Mouse (Mus musculus) brain, embryonic 14.5 days (tissue): ENCODE results near the gene Copg1.

Experiments used
- CTCF ChIP-seq: fragments of 200-500 bp; IDR thresholded peaks from 2 replicates; pipeline ENCODE4 v1.5.1; 2012; ENCODE audit warnings: inconsistent platforms, mild to moderate bottlenecking, moderate library complexity, borderline replicate concordance; ENCODE audit not compliant: insufficient read depth, insufficient read length; ENCODE audit errors: extremely low read depth
- POLR2A ChIP-seq: fragments of 200-500 bp; IDR thresholded peaks from 2 replicates; pipeline ENCODE4 v1.6.1; 2012; ENCODE audit warnings: mild to moderate bottlenecking, inconsistent platforms, borderline replicate concordance; ENCODE audit not compliant: poor library complexity, insufficient read depth, insufficient read length, severe bottlenecking; ENCODE audit errors: extremely low read depth

DNA sequence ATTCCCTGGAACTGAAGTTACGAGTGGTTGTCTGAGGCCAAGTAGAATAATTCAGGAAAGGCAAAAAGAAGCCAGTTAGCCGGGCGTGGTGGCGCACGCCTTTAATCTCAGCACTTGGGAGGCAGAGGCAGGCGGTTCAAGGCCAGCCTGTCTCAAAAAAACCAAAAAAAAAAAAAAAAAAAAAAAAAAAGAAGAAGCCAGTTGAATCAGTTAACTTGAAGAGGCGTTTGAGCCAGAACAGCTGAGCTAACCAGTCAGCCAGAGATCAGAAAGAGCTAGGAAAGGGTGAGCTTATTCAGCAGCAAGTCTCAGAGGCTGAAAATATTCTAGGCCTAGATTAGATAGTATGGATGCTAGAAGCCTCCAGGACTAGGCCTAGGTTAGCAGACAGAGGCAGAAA, 54.6 kb downstream of the Copg1 start:
- TF ChIP-seq CTCF (no peak), POLR2A (no peak)
